Mouse (Mus musculus) kidney, postnatal 0 days (tissue): Measurements from ENCODE around the gene Vps35l. TPM values are rescaled to one million over a fixed set of nuclear protein-coding genes. Genes with fewer than 3 reads are reported as not detected.

ENCODE experiments used
- ATAC-seq: fragments of 200-750 bp; cut with Nextera tagmentation; replicated peaks from 2 replicates; pipeline ENCODE4 v1.8.0; 2017; ENCODE audit warnings: low read depth, moderate number of reproducible peaks, moderate TSS enrichment, moderate library complexity; ENCODE audit not compliant: low FRiP score
- DNase-seq: peaks from one replicate; pipeline ENCODE4 v3.0.0-alpha.2; 2016; ENCODE audit warnings: low spot score
- H3K27ac ChIP-seq: fragments of 300-500 bp; sonication (generic); 2 replicates; pipeline ENCODE4 v1.5.1; 2014; ENCODE audit warnings: mild to moderate bottlenecking
- H3K27me3 ChIP-seq: fragments of 300-500 bp; sonication (generic); 2 replicates; pipeline ENCODE4 v1.6.1; 2014; ENCODE audit warnings: low read length, mixed read lengths; ENCODE audit not compliant: insufficient read depth
- H3K36me3 ChIP-seq: fragments of 300-500 bp; sonication (generic); 2 replicates; pipeline ENCODE4 v1.6.1; 2014; ENCODE audit warnings: low read length, mixed read lengths; ENCODE audit not compliant: insufficient read depth
- H3K4me1 ChIP-seq: fragments of 300-500 bp; sonication (generic); replicated peaks from 2 replicates; pipeline ENCODE4 v1.6.1; 2014; ENCODE audit warnings: antibody characterized with exemption, low read length, mixed read lengths; ENCODE audit not compliant: insufficient read depth
- H3K4me2 ChIP-seq: fragments of 300-500 bp; sonication (generic); 2 replicates; pipeline ENCODE4 v1.6.1; 2014; ENCODE audit warnings: mild to moderate bottlenecking, low read length, moderate library complexity, mixed read lengths
- H3K4me3 ChIP-seq: fragments of 300-500 bp; sonication (generic); replicated peaks from 2 replicates; pipeline ENCODE4 v1.5.1; 2014; ENCODE audit warnings: low read depth, low read length
- H3K9ac ChIP-seq: fragments of 300-500 bp; sonication (generic); 2 replicates; pipeline ENCODE4 v1.6.1; 2014; ENCODE audit warnings: low read depth, low read length
- H3K9me3 ChIP-seq: fragments of 300-500 bp; sonication (generic); replicated peaks from 2 replicates; pipeline ENCODE4 v1.6.1; 2016; ENCODE audit warnings: low read length, inconsistent platforms, mixed read lengths
- CTCF ChIP-seq: IDR thresholded peaks from 2 replicates; pipeline ENCODE4 v1.5.1; 2016; ENCODE audit warnings: antibody characterized with exemption, low read depth, mild to moderate bottlenecking, moderate library complexity
- WGBS: fragments of 180-500 bp; shearing (Covaris S2); extraction: QIAGEN DNeasy Blood & Tissue Kit; methylation state at CpG from one replicate; pipeline ENCODE4 v1.1.7; 2014; 5-methylcytosine and 5-hydroxymethylcytosine counted together
- polyA plus RNA-seq: library from polyadenylated mRNA; unstranded; fragments of >200 nt; fragmentation: Nextera tagmentation; extraction: Ambion mirVana; gene quantifications from 2 replicates; pipeline ENCODE4 v1.2.1, GENCODE M21; 2015

Gene Vps35l
- polyA plus RNA-seq, 1 experiment from 2014 or later = 59.0 TPM

- H3K27ac ChIP-seq = peak overlapping the region; percentile 88; the same call in 1 of the 2 replicates
- H3K4me2 ChIP-seq = peak overlapping the region; percentile 82
- DNase-seq (peak; percentile 38), ATAC-seq (no peak)
- whole genome bisulfite sequencing = 63% methylated on average over 9 of the region's 9 CpGs
- TF ChIP-seq CTCF = no peak
- H3K36me3 ChIP-seq = no peaks in the 10 kb centered on the region
- H3K4me1 ChIP-seq = peaks cover 3% of the 10 kb centered on the region; the same call in 1 of the 2 replicates
- H3K27me3 ChIP-seq = no peaks in the 10 kb centered on the region
- H3K9ac ChIP-seq = 0 out of 2 replicates have a peak overlapping the region, but pooled peaks have one; percentile 18
- no peaks in the 10 kb centered on the region for H3K9me3 ChIP-seq
- H3K4me3 ChIP-seq = peak overlapping the region; percentile 61; the same call in 1 of the 2 replicates
Observed at GRCm38 (mm10) chr7:118704001-118704850, 35.8 kb upstream of the Vps35l start.

DNA sequence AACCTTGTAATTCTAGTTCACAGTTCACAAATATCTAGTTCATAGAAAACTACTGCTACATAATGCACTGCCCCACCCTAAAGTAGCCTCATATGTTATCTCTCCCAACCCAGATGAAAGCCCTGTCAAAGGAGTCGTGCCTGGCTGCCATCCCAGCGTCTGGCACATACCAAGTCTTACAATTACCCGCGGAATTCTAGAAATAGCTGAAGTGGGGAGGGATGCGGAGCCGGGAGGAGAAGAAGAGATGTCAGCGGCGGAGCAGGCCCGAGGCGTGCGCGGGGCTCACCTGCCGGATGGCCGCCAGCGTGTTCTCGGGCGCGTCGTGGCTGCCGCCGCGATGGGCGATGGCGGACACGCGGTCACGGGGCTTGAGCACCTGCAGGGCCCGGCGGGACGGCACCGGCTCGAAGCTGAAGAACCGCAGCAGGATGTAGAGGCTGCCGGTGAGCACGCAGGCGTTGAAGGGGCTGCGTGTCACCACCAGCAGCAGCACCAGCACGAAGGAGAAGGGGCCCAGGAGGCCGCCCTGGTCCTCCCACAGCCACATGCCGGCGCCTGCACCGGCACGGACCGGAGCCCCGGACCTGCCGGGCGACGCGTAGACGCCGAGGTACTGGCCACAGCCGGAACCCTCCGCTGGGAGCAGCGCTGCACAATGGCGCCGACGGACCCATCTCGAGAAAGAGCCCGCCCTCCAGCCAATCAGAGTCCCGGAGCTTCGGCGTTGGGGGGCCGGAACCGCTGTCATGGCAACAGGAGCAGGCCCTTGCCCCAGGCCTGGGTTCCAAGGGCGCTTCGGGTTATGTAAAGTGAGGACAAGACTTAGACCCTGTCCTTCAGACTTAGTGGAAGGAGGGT is 34.7 kb upstream of the Vps35l start, which contains the start of gene Gde1:
TSS of gene Gde1 (minus strand) at position 678 of the 861 bp plus-strand sequence.
- Histone ChIP-seq H3K4me3 (peak within 1 kb of the TSS; percentile 61), H3K4me2 (peak within 1 kb of the TSS; percentile 82), H3K9me3 (no peaks in the 10 kb centered on the region), H3K27me3 (no peaks in the 10 kb centered on the region), H3K27ac (peak within 1 kb of the TSS; percentile 88), H3K36me3 (no peaks in the 10 kb centered on the region), H3K9ac (peak within 1 kb of the TSS; percentile 75), H3K4me1 (peaks cover 3% of the 10 kb centered on the region; the same call in 1 of the 2 replicates)
- DNase-seq = peak; percentile 95
- WGBS = under 1% methylated on average over 66 of the region's 66 CpGs
- peak; percentile 96 for ATAC-seq
- TF ChIP-seq CTCF = 0 out of 2 replicates have a peak, but pooled peaks have one; percentile 12

DNA sequence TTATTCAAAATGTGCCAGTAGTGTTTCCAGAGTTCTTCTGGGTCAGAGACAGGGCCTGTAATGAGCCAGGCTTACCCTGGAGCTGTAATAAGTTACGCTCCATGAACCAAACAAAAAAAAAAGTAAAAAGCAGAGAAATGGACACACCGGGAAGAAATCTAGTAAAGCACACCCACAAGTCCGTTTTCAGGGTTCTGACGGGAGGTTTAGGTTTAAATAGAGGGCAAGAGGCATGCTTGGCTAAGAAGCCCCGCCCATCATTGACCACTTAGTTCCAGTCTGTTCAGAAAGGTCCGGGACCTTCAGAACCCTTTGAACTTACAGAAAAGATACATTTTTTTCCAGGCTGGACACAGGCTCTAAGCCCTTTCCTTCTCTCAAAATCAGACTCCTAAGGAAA is 34.0 kb upstream of the Vps35l start:
- peak overlapping the region; percentile 82 for H3K4me2 ChIP-seq
- H3K9me3 ChIP-seq = no peaks in the 10 kb centered on the region
- TF ChIP-seq CTCF = no peak
- 19% methylated on average over 6 of the region's 6 CpGs for WGBS
- H3K4me3 ChIP-seq = 0 out of 2 replicates have a peak overlapping the region, but pooled peaks have one; percentile 61
- no peak for DNase-seq
- ATAC-seq = peak; percentile 6; the same call in 1 of the 2 replicates
- H3K27ac ChIP-seq = peak overlapping the region; percentile 88
- H3K27me3 ChIP-seq = no peaks in the 10 kb centered on the region
- H3K4me1 ChIP-seq = peaks cover 3% of the 10 kb centered on the region; the same call in 1 of the 2 replicates
- no peak overlapping the region for H3K9ac ChIP-seq
- no peaks in the 10 kb centered on the region for H3K36me3 ChIP-seq

- Histone ChIP-seq H3K9me3 (no peaks in the 10 kb centered on the region), H3K9ac (no peak overlapping the region), H3K36me3 (no peaks in the 10 kb centered on the region), H3K27ac (peak overlapping the region; percentile 88; the same call in 1 of the 2 replicates), H3K4me2 (no peak overlapping the region), H3K4me3 (no peak overlapping the region), H3K27me3 (no peaks in the 10 kb centered on the region), H3K4me1 (peaks cover 3% of the 10 kb centered on the region; the same call in 1 of the 2 replicates)
- DNase-seq (no peak), ATAC-seq (no peak)
- TF ChIP-seq CTCF = no peak
- 90% methylated on average over 5 of the region's 5 CpGs for WGBS
Observed at GRCm38 (mm10) chr7:118706488-118706887, 33.5 kb upstream of the Vps35l start.

- Histone ChIP-seq H3K9ac (no peak overlapping the region), H3K27me3 (no peaks in the 10 kb centered on the region), H3K9me3 (no peaks in the 10 kb centered on the region), H3K4me3 (no peak overlapping the region), H3K36me3 (no peaks in the 10 kb centered on the region), H3K4me2 (no peak overlapping the region), H3K27ac (no peak overlapping the region), H3K4me1 (peaks cover 3% of the 10 kb centered on the region; the same call in 1 of the 2 replicates)
- WGBS = 74% methylated on average over 2 of the region's 2 CpGs
- DNase-seq = no peak
- ATAC-seq = no peak
- TF ChIP-seq CTCF = no peak
Observed at GRCm38 (mm10) chr7:118707216-118707615, 32.8 kb upstream of the Vps35l start.

DNA sequence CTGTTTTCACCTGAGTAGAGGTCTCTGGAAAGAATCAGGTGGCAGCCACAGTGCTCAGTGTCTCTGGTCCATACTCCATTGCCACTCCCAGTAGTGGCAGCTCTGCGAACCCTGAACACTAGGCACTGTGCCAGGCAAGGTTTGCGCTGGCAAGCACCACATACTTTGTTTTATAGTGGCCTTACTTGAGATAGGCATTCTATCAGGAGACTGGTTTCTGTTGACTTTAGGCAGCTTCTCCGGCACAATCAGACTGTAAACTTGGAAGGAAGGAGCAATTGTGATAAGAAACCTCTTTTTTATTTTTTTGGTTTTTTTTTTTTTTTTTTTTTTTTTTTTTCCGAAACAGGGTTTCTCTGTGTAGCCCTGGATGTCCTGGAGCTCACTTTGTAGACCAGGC is 32.0 kb upstream of the Vps35l start:
- DNase-seq = no peak
- WGBS = 65% methylated on average over 4 of the region's 4 CpGs
- no peak overlapping the region for H3K4me3 ChIP-seq

More for the DNA sequence above, 32.0 kb upstream of the Vps35l start:
- Histone ChIP-seq H3K4me2 (no peak overlapping the region), H3K9ac (no peak overlapping the region), H3K9me3 (no peaks in the 10 kb centered on the region), H3K4me1 (peaks cover 3% of the 10 kb centered on the region; the same call in 1 of the 2 replicates), H3K36me3 (no peaks in the 10 kb centered on the region), H3K27me3 (no peaks in the 10 kb centered on the region), H3K27ac (no peak overlapping the region)
- TF ChIP-seq CTCF = no peak
- no peak for ATAC-seq
